Mouse (Mus musculus): ENCODE results near the gene Gm2174. TPM values are rescaled to one million over a fixed set of nuclear protein-coding genes. Genes with fewer than 3 reads are reported as not detected.

Gene Gm2174
- polyA plus RNA-seq (2014; fragmentation: Illumina TruSeq; extraction: RNeasy Lipid Tissue Mini Kit (QIAGEN cat#74804); ENCODE audit: low read depth, low replicate concordance) = not detected

DNA sequence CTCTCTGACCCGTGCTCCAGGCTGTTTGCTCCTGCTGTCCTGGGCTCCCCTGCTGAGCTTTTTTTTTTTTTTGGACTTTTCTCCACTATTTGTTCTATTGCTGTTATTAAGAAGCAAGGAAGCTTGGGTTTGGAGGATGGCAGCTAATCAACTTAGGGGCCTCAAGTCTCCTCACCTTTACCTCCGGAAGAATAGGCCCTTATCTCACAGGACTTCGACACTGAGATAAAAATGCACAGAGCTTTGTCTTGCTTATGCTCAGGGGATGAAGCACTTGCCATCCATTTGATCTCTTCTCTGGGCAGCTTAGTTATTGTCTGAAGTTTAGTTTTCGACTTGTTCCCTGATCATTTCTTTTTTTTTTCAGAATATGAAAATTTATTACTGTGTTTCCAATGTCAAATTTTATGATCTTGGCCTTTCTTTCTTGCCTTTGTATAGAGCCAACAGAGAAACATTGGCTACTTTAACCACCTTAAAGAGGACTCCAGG lies at the start of gene Gm2174:
Gm2174 (plus strand) TSS at position 442 of the 492 bp plus-strand sequence.

DNA sequence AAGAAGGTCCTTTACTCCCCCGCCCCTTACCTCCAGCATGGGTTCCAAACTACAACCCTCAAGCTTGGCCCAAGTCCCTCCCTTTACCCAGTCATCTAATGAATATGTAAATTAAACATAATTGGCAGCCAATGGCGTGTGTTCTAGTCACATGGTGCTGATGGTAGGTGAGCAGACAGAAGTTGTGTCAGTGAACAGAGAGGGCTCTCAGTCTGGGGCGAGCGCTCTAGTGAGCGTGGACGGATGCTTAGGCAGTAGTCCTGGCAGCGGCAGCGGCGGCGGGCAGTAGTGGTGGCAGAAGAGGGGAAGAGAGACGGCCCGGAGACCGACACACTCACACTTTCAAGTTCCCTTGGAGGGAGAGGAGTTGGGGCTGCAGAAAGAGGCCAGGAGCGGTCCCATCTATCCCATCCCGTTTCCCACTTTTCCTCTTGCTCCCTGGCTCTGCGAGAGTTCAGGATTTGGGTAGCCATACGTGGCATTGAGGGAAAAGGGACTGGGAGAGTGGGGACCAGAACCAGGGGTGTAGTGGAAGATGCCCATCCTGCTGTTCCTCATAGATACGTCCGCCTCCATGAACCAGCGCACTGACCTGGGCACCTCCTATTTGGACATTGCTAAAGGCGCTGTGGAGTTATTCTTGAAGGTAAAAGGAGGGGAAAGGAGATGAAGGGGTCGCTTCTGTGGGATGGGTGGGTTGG lies 7.1 kb downstream of the Gm2174 start, which contains the start of gene Ints6l:
Ints6l (plus strand) TSS at position 187 of the 701 bp plus-strand sequence.

Other genes starting within 250 kb of the Gm2174 start
- gene Gm773, start 235.1 kb upstream of the Gm2174 start, polyA plus RNA-seq (2014; fragmentation: Illumina TruSeq; extraction: RNeasy Lipid Tissue Mini Kit (QIAGEN cat#74804); ENCODE audit: low read depth, low replicate concordance) = not detected
- 0.79 TPM for gene Zfp449, start 101.6 kb upstream of the Gm2174 start, polyA plus RNA-seq (2014; fragmentation: Illumina TruSeq; extraction: RNeasy Lipid Tissue Mini Kit (QIAGEN cat#74804); ENCODE audit: low read depth, low replicate concordance)
- gene Smim10l2a, start 73.4 kb upstream of the Gm2174 start, polyA plus RNA-seq (2014; fragmentation: Illumina TruSeq; extraction: RNeasy Lipid Tissue Mini Kit (QIAGEN cat#74804); ENCODE audit: low read depth, low replicate concordance) = not detected
- 8.4 TPM for gene Ints6l, start 6.9 kb downstream of the Gm2174 start, polyA plus RNA-seq (2014; fragmentation: Illumina TruSeq; extraction: RNeasy Lipid Tissue Mini Kit (QIAGEN cat#74804); ENCODE audit: low read depth, low replicate concordance)
- gene Gm10477, start 76.8 kb downstream of the Gm2174 start, polyA plus RNA-seq (2014; fragmentation: Illumina TruSeq; extraction: RNeasy Lipid Tissue Mini Kit (QIAGEN cat#74804); ENCODE audit: low read depth, low replicate concordance) = not detected
- gene Gm648, start 101.6 kb downstream of the Gm2174 start, polyA plus RNA-seq (2014; fragmentation: Illumina TruSeq; extraction: RNeasy Lipid Tissue Mini Kit (QIAGEN cat#74804); ENCODE audit: low read depth, low replicate concordance) = not detected
- 38.5 TPM for gene Mmgt1, start 150.1 kb downstream of the Gm2174 start, polyA plus RNA-seq (2014; fragmentation: Illumina TruSeq; extraction: RNeasy Lipid Tissue Mini Kit (QIAGEN cat#74804); ENCODE audit: low read depth, low replicate concordance)
- 11.6 TPM for gene Slc9a6, start 161.8 kb downstream of the Gm2174 start, polyA plus RNA-seq (2014; fragmentation: Illumina TruSeq; extraction: RNeasy Lipid Tissue Mini Kit (QIAGEN cat#74804); ENCODE audit: low read depth, low replicate concordance)

Data from liver, adult 10 weeks (tissue).